Mouse (Mus musculus): Measurements from ENCODE around the gene Gm49380. TPM values are rescaled to one million over a fixed set of nuclear protein-coding genes. Genes with fewer than 3 reads are reported as not detected.

Gene Gm49380
- 0.50 and 0.68 TPM in 2 replicates for polyA plus RNA-seq (2012; rRNA removed)

DNA sequence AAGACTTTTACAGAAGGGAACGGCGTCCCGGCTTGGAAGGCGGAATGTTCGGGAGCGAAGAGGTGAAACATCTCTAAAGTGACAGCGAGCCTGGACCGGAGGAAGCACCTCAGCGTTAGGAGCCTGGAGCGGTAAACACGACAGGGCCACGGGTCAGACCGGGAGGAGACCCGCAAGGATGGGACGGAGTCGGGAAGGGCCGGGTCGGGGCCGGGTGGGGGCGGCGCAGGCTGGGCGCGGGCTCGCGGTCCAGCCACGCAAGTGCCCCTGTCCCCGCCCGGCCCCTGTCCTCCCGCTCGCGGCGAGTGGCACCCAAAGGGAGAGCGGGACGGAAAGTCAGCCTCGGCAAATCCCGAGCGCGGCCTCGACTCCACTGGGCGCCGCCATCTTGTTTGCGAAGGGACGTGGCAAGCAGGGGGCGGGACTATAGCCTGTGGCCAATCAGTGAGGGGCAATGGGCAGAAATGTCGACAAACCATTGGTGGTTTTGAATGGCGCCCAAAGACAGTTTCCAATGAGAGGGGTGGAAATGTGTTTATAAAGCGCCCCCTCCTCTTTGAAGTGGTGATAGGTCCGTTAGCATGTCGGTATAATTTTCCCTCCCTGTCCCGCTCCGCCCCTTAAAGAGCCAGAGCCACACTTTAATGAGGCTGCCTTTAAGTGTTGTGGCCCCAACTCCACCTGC, at the start of gene Gm49380, which contains the start of gene Rnf26:
Gm49380 (minus strand) TSS at position 396 of the 685 bp plus-strand sequence.
Rnf26 (minus strand) TSS at position 413 of the 685 bp plus-strand sequence.

GRCm38 (mm10) chr9:44134101-44134850, 21.0 kb upstream of the Gm49380 start, which contains the start of gene Mcam:
Gene Mcam, plus strand, starts transcription at chr9:44134469.

GRCm38 (mm10) chr9:44107110-44107509, 6.2 kb downstream of the Gm49380 start, which contains the start of gene C1qtnf5:
Gene C1qtnf5, plus strand, starts transcription at chr9:44107245.

DNA sequence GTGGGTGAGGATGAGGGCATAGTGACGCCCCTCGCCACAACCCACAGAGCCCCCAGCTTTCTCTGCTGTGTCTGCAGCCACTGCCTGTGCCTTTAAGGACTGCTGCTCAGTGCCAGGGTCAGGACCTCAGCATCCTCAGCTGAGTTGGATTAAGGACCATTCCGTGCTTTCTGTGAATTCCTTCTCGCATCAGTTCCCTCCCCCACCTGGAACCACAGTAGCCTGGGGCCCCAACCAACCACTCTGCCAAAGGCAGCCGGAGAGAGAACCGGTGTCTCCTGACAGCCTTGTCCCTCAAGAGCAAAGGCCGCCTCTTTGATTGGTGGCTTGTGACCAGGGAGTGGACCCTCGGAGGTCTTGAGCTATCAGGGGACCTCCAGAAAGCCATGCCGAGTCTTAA, 11.8 kb downstream of the Gm49380 start, which contains the start of gene Mfrp:
Mfrp (plus strand) TSS at position 240 of the 400 bp plus-strand sequence.

GRCm38 (mm10) chr9:44066785-44067225, 46.5 kb downstream of the Gm49380 start, which contains the start of gene Usp2:
Gene Usp2, plus strand, starts transcription at chr9:44067021.

DNA sequence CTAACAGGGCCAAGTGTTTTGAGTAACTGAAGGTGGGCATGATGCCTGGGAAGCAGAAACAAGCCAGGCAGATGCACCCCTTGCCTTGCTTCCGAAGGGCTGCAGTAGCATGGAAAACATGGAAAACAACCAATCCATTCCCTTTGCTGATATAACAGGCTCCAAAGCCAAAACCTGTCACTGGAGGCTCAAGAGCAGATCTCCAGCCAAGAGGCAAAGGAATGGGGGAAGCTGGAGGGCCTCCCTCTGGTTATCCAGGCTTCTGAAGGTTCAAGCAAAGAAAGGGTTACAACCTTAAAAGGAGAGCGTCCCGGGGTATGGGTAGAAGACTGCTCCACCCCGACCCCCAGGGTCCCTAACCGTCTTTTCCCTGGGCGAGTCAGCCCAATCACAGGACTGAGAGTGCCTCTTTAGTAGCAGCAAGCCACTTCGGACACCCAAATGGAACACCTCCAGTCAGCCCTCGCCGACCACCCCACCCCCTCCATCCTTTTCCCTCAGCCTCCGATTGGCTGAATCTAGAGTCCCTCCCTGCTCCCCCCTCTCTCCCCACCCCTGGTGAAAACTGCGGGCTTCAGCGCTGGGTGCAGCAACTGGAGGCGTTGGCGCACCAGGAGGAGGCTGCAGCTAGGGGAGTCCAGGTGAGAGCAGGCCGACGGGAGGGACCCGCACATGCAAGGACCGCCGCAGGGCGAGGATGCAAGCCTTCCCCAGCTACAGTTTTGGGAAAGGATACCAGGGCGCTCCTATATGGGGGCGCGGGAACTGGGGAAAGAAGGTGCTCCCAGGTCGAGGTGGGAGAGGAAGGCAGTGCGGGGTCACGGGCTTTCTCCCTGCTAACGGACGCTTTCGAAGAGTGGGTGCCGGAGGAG, 70.2 kb downstream of the Gm49380 start, which contains the start of gene Thy1:
Thy1 (plus strand) TSS at position 549 of the 872 bp plus-strand sequence.

Other genes with a start within 250 kb of the Gm49380 start
- gene Thy1, start 70.1 kb downstream of the Gm49380 start, polyA plus RNA-seq (2012; rRNA removed), result 61.5 and 73.5 TPM in 2 replicates
- 11.5 and 14.5 TPM in 2 replicates for gene Usp2, start 46.5 kb downstream of the Gm49380 start, polyA plus RNA-seq (2012; rRNA removed)
- gene Mfrp, start 11.8 kb downstream of the Gm49380 start, polyA plus RNA-seq (2012; rRNA removed), result 1.8 and 1.9 TPM in 2 replicates
- 26.9 and 30.1 TPM in 2 replicates for gene C1qtnf5, start 6.3 kb downstream of the Gm49380 start, polyA plus RNA-seq (2012; rRNA removed)
- gene Rnf26, start within 50 bp of the Gm49380 start, polyA plus RNA-seq (2012; rRNA removed), result 71.8 and 72.0 TPM in 2 replicates
- 112 and 143 TPM in 2 replicates for gene Mcam, start 21.0 kb upstream of the Gm49380 start, polyA plus RNA-seq (2012; rRNA removed)
- gene Cbl, start 120.5 kb upstream of the Gm49380 start, polyA plus RNA-seq (2012; rRNA removed), result 7.6 and 7.7 TPM in 2 replicates
- gene Ccdc153, start 127.2 kb upstream of the Gm49380 start, polyA plus RNA-seq (2012; rRNA removed), result 19.7 and 22.5 TPM in 2 replicates
- 0.10 and 0.24 TPM in 2 replicates for gene Pdzd3, start 138.0 kb upstream of the Gm49380 start, polyA plus RNA-seq (2012; rRNA removed)
- gene Nlrx1, start 155.1 kb upstream of the Gm49380 start, polyA plus RNA-seq (2012; rRNA removed), result 18.5 and 18.9 TPM in 2 replicates
- gene Abcg4, start 175.1 kb upstream of the Gm49380 start, polyA plus RNA-seq (2012; rRNA removed), result 25.8 and 35.0 TPM in 2 replicates
- gene Hinfp, start 192.2 kb upstream of the Gm49380 start, polyA plus RNA-seq (2012; rRNA removed), result 26.3 and 36.2 TPM in 2 replicates
- 57.1 and 60.9 TPM in 2 replicates for gene C2cd2l, start 206.8 kb upstream of the Gm49380 start, polyA plus RNA-seq (2012; rRNA removed)
- 74.2 and 75.2 TPM in 2 replicates for gene Dpagt1, start 212.5 kb upstream of the Gm49380 start, polyA plus RNA-seq (2012; rRNA removed)
- 313 and 370 TPM in 2 replicates for gene H2afx, start 221.2 kb upstream of the Gm49380 start, polyA plus RNA-seq (2012; rRNA removed)
- 84.2 and 85.4 TPM in 2 replicates for gene Hmbs, start 230.7 kb upstream of the Gm49380 start, polyA plus RNA-seq (2012; rRNA removed)
- gene Vps11, start 248.2 kb upstream of the Gm49380 start, polyA plus RNA-seq (2012; rRNA removed), result 28.5 and 31.4 TPM in 2 replicates